ENCODE assay signal across 22 mouse cellular contexts in the genomic region with DNA sequence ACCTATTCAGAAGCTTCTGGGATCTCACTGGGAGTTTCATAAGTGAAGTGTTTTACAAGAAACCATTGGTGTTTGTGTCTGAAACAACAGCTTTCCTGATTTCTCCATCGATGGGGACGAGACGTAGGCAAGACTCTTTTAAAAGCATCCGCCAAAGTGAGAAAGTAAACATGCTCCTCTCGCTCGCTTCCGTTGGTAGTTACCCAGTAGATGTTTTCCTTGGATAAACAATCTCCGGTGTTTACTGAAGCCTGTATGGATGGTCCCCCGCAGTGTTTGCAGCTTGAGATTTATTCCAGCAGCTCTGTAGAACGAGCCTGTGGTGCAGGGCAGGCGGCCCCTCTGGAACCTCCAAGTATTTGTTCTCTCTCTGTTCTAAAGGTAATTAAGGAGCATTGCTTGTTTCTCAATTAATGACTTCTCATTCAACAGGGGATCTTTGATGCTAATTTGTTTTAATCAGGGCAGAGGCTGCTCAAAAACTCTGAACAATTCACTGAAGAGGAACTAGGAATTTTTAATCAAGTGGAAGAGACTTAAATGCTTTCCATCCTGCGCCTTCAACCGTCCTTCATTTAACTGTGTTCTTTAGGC.
DNase-seq lines count a peak whose midpoint lies in the region; ATAC-seq and TF ChIP-seq lines count a peak whose summit lies in the region.
"Had no signal": no experiment of that assay in that cellular context is flagged by ENCODE, and none has a peak within 500 bp of the region (broad histone marks: within the 10 kb centered on the region; RNA-seq: fewer than 3 reads in every experiment).

No protein-coding gene starts in this region.

- H3K4me1 ChIP-seq in kidney, postnatal 0 days (replicated peaks; ENCODE audit: insufficient read depth, low read length) = no peaks in the 10 kb centered on the region
- peaks cover 9% of the 10 kb centered on the region; the same call in 1 of the 2 replicates for H3K4me1 ChIP-seq in kidney, embryonic 16.5 days (ENCODE audit: insufficient read depth, low read length)
- H3K4me1 ChIP-seq in forebrain, embryonic 16.5 days (replicated peaks; ENCODE audit: control insufficient read depth, insufficient read depth, low read length) = peaks cover 3% of the 10 kb centered on the region; the same call in 1 of the 2 replicates

- no peak overlapping the region for H3K9ac ChIP-seq in kidney, postnatal 0 days (ENCODE audit: low read depth, low read length)
- no peak overlapping the region for H3K9ac ChIP-seq in kidney, embryonic 16.5 days (replicated peaks; ENCODE audit: low read length)
- no peak overlapping the region for H3K9ac ChIP-seq in forebrain, embryonic 16.5 days (replicated peaks; ENCODE audit: low read depth, low read length)
- H3K9ac ChIP-seq: heart, embryonic 12.5 days; neural tube, embryonic 15.5 days had no signal

- DNase-seq in kidney, postnatal 0 days (ENCODE audit: low spot score) = peak; percentile 45
- peak; percentile 59 for DNase-seq in Muller cell, postnatal 12 days (ENCODE audit: inconsistent ontology term)
- peak; percentile 30 for DNase-seq in embryo, embryonic 10.5 days (ENCODE audit: low spot score)
- no peak for DNase-seq in heart, adult 18-20 months
- DNase-seq: adrenal gland, adult 2 months; cerebellum, adult 9-11 months; gastrocnemius, adult 2 months; heart, postnatal 14 days; kidney, adult 18-20 months; kidney, postnatal 14 days; liver; right cerebral cortex, postnatal 4 days; thymus, postnatal 25 days had no signal

- 21% methylated on average over 13 of the region's 13 CpGs for WGBS in kidney, postnatal 0 days
- 18% methylated on average over 13 of the region's 13 CpGs for WGBS in kidney, embryonic 16.5 days
- 3% methylated on average over 13 of the region's 13 CpGs for WGBS in forebrain, embryonic 16.5 days

- ATAC-seq in kidney, postnatal 0 days (replicated peaks; ENCODE audit: low FRiP score, low read depth) = no peak
- ATAC-seq in kidney, embryonic 16.5 days (ENCODE audit: low FRiP score, low TSS enrichment) = no peak
- peak; percentile 58 for ATAC-seq in forebrain, embryonic 16.5 days
- no peak for ATAC-seq in activated CD4-positive, CD25-positive, alpha-beta regulatory T cell, adult 4 months

- no peaks in the 10 kb centered on the region for H3K9me3 ChIP-seq in kidney, postnatal 0 days (replicated peaks; ENCODE audit: low read length)
- H3K9me3 ChIP-seq in kidney, embryonic 16.5 days (ENCODE audit: low read length) = no peaks in the 10 kb centered on the region
- no peaks in the 10 kb centered on the region for H3K9me3 ChIP-seq in forebrain, embryonic 16.5 days (ENCODE audit: control insufficient read depth, low read length)
- H3K9me3 ChIP-seq: embryonic facial prominence, embryonic 10.5 days; heart, embryonic 12.5 days; midbrain, embryonic 10.5 days; neural tube, embryonic 15.5 days had no signal

- no peaks in the 10 kb centered on the region for H3K27me3 ChIP-seq in kidney, postnatal 0 days (ENCODE audit: insufficient read depth, low read length)
- H3K27me3 ChIP-seq in kidney, embryonic 16.5 days (ENCODE audit: insufficient read depth, low read length) = no peaks in the 10 kb centered on the region
- peaks cover 3% of the 10 kb centered on the region; the same call in 1 of the 2 replicates for H3K27me3 ChIP-seq in forebrain, embryonic 16.5 days (replicated peaks; ENCODE audit: control insufficient read depth, insufficient read depth, low read length)
- H3K27me3 ChIP-seq: heart, embryonic 12.5 days; neural tube, embryonic 15.5 days had no signal

- H3K36me3 ChIP-seq in kidney, postnatal 0 days (ENCODE audit: insufficient read depth, low read length) = no peaks in the 10 kb centered on the region
- H3K36me3 ChIP-seq in kidney, embryonic 16.5 days (ENCODE audit: insufficient read depth, low read length) = no peaks in the 10 kb centered on the region
- no peaks in the 10 kb centered on the region for H3K36me3 ChIP-seq in forebrain, embryonic 16.5 days (ENCODE audit: control insufficient read depth, insufficient read depth)
- H3K36me3 ChIP-seq: embryonic facial prominence, embryonic 10.5 days; heart, embryonic 12.5 days; midbrain, embryonic 10.5 days; neural tube, embryonic 15.5 days had no signal

- TF ChIP-seq CTCF in kidney, postnatal 0 days (IDR thresholded peaks at IDR 0.05; ENCODE audit: low read depth) = no peak

- no peak overlapping the region for H3K4me3 ChIP-seq in kidney, postnatal 0 days (replicated peaks; ENCODE audit: low read depth, low read length)
- H3K4me3 ChIP-seq in kidney, embryonic 16.5 days (ENCODE audit: low read length) = no peak overlapping the region
- H3K4me3 ChIP-seq in forebrain, embryonic 16.5 days (replicated peaks; ENCODE audit: low read length) = no peak overlapping the region
- H3K4me3 ChIP-seq: embryonic facial prominence, embryonic 10.5 days; gastrocnemius, adult 2 months; heart, embryonic 12.5 days; layer of hippocampus, adult 2 months; midbrain, embryonic 10.5 days; neural tube, embryonic 15.5 days had no signal

- H3K27ac ChIP-seq in kidney, postnatal 0 days = no peak overlapping the region
- H3K27ac ChIP-seq in kidney, embryonic 16.5 days (ENCODE audit: low read length) = no peak overlapping the region
- H3K27ac ChIP-seq in forebrain, embryonic 16.5 days (ENCODE audit: low read length) = no peak overlapping the region
- H3K27ac ChIP-seq: embryonic facial prominence, embryonic 10.5 days; gastrocnemius, adult 2 months; layer of hippocampus, adult 2 months; macrophage; midbrain, embryonic 10.5 days; neural tube, embryonic 15.5 days had no signal

- no peak overlapping the region for H3K4me2 ChIP-seq in kidney, postnatal 0 days (ENCODE audit: low read length)
- no peak overlapping the region for H3K4me2 ChIP-seq in kidney, embryonic 16.5 days (replicated peaks; ENCODE audit: low read depth, low read length)
- H3K4me2 ChIP-seq in forebrain, embryonic 16.5 days (ENCODE audit: low read length) = no peak overlapping the region
- H3K4me2 ChIP-seq: heart, embryonic 12.5 days; neural tube, embryonic 15.5 days had no signal

Comparison
In these comparisons a context has a peak if more than half of its experiments do, and no peak if none do; other contexts are left out.
1. DNase-seq: peak in kidney, postnatal 0 days (single experiment), Muller cell, postnatal 12 days (single experiment) and embryo, embryonic 10.5 days (single experiment); none in heart, adult 18-20 months (0 of 2).